Mouse (Mus musculus) MEL-GATA-1-ER (cell line): ENCODE measurements around the gene Ube2l6.

Experiments
- DNase-seq: peaks from one replicate; pipeline ENCODE4 v3.0.0-alpha.2; 2012; ENCODE audit warnings: low read depth; ENCODE audit errors: extremely low read depth

The Ube2l6 gene

GRCm38 (mm10) chr2:84798493-84798921, at the start of gene Ube2l6:
Gene Ube2l6, plus strand, starts transcription at chr2:84798828.
- peak; percentile 79 for DNase-seq

- no peak for DNase-seq
Measured at GRCm38 (mm10) chr2:84750115-84750514, 48.5 kb upstream of the Ube2l6 start.

- no peak for DNase-seq
Measured at GRCm38 (mm10) chr2:84756245-84756644, 42.4 kb upstream of the Ube2l6 start.

GRCm38 (mm10) chr2:84757026-84757682, 41.5 kb upstream of the Ube2l6 start:
- DNase-seq = no peak

- peak; percentile 32 for DNase-seq
Measured at GRCm38 (mm10) chr2:84758542-84759127, 40.0 kb upstream of the Ube2l6 start.

GRCm38 (mm10) chr2:84760777-84761176, 37.9 kb upstream of the Ube2l6 start:
- no peak for DNase-seq

- DNase-seq = no peak
Measured at GRCm38 (mm10) chr2:84761309-84761708, 37.3 kb upstream of the Ube2l6 start.

GRCm38 (mm10) chr2:84761840-84762239, 36.8 kb upstream of the Ube2l6 start:
- no peak for DNase-seq

- no peak for DNase-seq
Measured at GRCm38 (mm10) chr2:84762295-84762694, 36.3 kb upstream of the Ube2l6 start.

- DNase-seq = no peak
Measured at GRCm38 (mm10) chr2:84762818-84763217, 35.8 kb upstream of the Ube2l6 start.

GRCm38 (mm10) chr2:84770501-84770900, 28.1 kb upstream of the Ube2l6 start:
- no peak for DNase-seq

GRCm38 (mm10) chr2:84772454-84772853, 26.2 kb upstream of the Ube2l6 start:
- DNase-seq = no peak

GRCm38 (mm10) chr2:84773195-84773594, 25.4 kb upstream of the Ube2l6 start:
- DNase-seq = no peak

- no peak for DNase-seq
Measured at GRCm38 (mm10) chr2:84774751-84775150, 23.9 kb upstream of the Ube2l6 start.

GRCm38 (mm10) chr2:84775241-84775640, 23.4 kb upstream of the Ube2l6 start, which contains the start of gene Serping1:
Gene Serping1, minus strand, starts transcription at chr2:84775444.
- DNase-seq = no peak

- no peak for DNase-seq
Measured at GRCm38 (mm10) chr2:84775665-84776064, 23.0 kb upstream of the Ube2l6 start.

GRCm38 (mm10) chr2:84777706-84778105, 20.9 kb upstream of the Ube2l6 start:
- DNase-seq = no peak

GRCm38 (mm10) chr2:84779210-84779609, 19.4 kb upstream of the Ube2l6 start:
- no peak for DNase-seq

GRCm38 (mm10) chr2:84783315-84783714, 15.3 kb upstream of the Ube2l6 start:
- no peak for DNase-seq

GRCm38 (mm10) chr2:84783840-84784566, 14.6 kb upstream of the Ube2l6 start:
- DNase-seq = no peak

GRCm38 (mm10) chr2:84788316-84788715, 10.3 kb upstream of the Ube2l6 start:
- no peak for DNase-seq

- DNase-seq = no peak
Measured at GRCm38 (mm10) chr2:84790418-84790817, 8.2 kb upstream of the Ube2l6 start.
